Mouse (Mus musculus): Measurements from ENCODE around the gene Xaf1.
A peak's percentile ranks its signal among the peaks of the same experiment; 100 is the strongest.
"Not testable (repeated sequence)": the region's sequence is repeated elsewhere in the genome, so short reads cannot be mapped to it uniquely, and the experiment has no call there.

The Xaf1 gene

GRCm38 (mm10) chr11:72311355-72312001 lies 10.0 kb downstream of the Xaf1 start:
- no peak for DNase-seq

DNA sequence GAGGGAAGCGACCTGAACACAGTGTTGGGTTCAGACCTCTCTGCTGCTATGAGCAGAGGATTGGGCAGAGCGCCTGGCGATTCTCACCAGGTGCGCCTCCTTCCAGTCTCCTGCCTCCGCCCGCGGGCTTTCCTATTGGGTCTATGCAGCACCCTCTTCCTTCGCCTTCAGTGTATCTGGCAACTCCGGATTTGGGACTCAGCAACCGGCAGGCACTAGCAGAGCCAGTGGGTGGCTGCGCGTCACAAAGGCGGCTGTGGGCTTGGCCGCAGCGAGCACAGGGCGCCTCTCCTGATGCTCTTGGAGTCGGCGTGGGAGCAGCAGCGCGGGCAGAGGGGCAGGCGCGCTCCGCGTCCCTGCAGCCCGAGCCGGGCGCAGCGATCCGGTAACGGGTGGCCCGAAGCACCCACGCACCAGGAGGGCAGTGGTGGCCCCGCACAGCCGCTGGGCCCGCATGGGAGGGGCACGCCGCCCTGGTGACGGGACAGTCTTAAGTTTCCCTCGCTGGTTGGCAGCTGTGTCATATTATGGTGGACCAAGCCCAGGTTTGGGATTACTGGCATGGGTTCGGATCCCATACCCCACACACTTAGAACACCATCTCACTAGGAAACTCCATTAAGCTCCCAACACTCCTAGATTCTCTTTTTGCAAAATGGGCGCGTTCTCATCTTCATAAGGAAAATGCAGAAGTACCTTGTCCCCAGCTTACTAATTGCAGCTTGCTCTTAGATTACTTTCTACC lies 12.9 kb downstream of the Xaf1 start, which contains the start of gene Fbxo39:
Gene Fbxo39, plus strand, starts transcription at position 294 of the 745 bp plus-strand sequence.
- DNase-seq: peak; percentile 68

- DNase-seq: no peak
Observed at GRCm38 (mm10) chr11:72318026-72318425, 16.6 kb downstream of the Xaf1 start.

GRCm38 (mm10) chr11:72324431-72324830 lies 23.0 kb downstream of the Xaf1 start:
- no peak for DNase-seq

DNA sequence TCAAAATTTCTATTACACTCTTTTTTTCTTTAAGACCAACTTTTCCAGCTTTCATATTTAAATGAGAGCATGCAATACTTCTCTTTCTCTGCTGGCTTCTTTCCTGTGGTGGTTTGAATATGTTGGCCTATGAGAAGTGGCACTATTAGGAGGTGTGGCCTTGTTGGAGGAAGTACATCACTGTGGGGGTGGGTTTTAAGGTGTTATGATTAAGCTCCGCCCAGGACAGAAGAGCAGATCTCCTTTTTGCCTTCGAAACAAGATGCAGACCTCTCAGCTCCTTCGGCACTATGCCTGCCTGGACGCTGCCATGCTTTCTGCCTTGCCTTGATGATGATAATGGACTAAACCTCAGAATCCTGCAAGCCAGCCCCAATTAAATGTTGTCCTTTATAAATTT lies 24.3 kb downstream of the Xaf1 start:
- no peak for DNase-seq

- peak; percentile 51 for DNase-seq
Observed at GRCm38 (mm10) chr11:72332951-72333667, 31.7 kb downstream of the Xaf1 start.

- DNase-seq: no peak
Observed at GRCm38 (mm10) chr11:72334653-72335052, 33.2 kb downstream of the Xaf1 start.

DNA sequence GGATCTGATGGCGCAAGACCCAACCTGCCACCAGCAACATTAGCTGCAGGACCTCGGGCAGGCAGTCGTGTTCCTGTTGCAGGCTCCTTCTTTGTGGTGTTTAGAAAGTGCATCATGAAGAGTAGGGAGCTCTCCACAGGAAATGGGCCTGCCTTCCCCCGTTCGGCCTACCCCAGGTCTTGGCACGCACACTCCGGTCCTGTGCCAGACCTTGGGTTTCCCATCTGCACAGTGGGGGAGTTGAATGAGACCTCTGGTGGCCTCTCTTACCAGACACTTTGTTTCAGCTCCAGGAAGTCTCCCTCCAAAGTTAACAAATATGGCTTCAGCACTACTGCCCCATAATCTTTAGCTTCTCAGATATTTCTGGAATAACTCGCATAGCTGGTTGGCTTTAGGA lies 35.3 kb downstream of the Xaf1 start:
- no peak for DNase-seq

DNA sequence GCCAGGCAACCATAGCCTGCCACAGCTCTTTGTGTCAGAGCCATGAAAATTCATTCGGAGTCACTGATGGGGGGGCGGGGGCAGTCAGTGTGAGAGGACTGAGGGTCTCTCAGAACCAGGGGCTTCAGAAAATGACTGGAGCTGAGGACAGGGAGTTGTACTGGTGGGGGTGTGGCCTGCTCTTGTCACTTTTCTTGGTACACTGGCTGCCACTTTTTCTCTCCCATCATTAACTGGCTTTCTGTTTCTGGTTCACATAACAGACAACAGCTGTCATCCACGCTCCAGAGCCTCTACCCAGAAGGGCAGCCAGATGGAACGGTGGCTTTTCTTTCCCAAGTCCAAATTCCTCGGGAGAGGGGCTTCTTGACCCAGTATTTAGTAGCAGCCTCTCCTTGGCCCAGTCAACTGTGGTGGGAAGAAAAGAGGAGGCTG lies 37.0 kb downstream of the Xaf1 start:
- no peak for DNase-seq

DNA sequence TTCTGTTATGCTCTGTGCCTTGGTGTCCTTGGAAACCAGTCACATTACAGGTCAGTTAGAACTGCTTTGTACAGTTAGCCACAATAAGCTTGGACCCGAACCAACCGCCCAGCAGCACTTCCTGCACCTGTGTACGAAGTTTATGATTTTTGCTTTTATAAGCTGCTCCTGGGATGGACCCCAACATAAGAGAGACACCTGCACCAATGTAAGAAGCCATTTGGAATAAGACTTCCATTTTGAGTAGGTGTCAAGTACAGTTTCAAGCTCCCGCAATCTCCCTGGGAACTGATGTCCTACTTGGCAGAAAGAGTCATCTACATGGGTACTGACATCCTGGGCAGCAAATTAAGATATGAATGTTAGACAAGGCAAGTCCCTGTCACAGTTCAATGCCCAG lies 38.3 kb downstream of the Xaf1 start:
- no peak for DNase-seq

DNA sequence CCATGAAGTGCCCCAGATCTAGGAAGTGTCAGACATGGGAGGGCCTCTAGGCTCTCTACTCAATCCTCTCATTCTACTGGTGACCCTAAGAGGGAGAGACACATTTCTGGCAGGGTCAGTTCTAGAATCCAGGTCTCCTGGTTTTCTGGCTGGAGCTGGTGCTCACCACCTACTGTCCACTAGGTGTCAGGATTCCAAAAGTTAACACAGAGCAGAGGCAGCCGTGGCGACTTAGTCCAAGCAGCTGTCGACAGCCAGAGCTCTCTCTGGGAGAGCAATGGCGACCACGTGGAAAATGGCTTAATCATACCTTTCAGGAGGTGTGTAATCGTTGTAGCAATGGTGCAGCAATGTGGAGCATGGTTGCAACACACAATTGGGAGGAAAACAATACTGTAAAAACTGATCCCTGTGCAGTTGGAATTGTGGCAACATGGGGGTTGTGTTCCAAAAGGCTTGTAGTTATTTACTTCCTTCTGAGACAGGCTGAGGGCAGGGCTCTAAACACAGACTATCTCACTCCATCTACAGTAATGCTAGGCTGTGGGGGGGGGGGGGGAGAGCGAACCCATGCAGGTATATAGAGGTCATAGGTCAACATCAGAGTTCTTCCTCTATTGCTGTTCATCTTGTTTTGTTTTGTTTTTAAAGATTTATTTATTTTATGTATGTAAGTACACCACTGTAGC lies 41.3 kb downstream of the Xaf1 start:
- peak; percentile 59 for DNase-seq

- not testable (repeated sequence) for DNase-seq
Observed at GRCm38 (mm10) chr11:72343238-72343625, 41.8 kb downstream of the Xaf1 start.

DNA sequence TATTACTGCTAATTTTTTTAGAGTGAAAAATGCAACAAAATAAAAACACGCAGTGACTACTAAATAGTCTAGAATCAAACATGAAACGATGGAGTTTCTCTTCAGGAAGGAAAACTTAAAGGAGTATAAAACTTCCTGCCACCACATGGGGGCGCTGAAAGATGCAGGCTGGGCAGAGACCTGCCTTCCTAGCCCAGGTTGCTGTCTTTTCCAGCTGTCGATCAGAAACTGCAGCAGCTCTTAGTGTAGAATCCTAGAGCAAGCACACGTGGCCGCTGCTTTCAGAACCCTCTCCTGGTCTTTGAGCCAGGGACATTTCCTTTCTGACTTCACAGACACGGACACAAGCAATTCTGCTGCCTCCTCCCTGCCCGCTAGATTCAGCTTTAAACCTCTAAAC lies 42.5 kb downstream of the Xaf1 start:
- no peak for DNase-seq

DNA sequence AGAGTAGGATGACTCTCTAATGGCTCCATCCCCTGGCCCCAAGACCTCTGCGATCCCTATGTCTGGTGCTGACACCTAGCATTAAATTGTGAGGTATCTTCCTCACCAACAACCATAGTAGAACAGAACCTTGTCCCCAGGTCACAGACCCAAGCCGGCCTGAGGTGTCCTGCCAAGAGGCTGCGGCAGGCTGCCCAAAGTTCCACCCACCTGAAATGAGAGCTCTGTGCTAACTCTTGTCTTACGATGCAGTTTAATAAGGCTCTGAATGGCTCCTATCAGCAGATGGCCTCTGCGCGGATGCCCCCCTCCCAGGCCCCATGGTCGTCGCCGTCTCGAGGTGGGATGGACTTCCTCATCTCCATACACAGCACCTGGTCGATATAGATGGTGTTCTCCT lies 43.1 kb downstream of the Xaf1 start:
- no peak for DNase-seq

DNA sequence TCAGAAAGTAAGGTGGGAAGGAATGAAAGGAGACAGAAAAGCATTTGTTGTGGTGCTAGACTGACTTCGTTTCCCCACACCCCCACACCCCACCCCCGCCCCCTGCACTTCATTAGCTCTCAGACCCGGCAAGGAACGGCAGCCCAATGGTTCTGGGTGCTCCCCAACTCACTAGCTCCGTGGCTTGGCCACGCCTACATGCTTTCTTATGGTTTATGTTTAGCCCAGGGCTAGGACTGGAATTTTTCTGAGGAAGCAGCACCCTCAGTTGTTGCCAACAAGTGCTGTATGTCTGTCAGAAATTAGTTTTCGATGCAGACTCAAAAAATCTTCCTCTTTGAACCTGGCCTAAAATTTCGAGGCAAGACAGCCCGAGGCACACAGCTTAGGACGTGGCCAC lies 47.1 kb downstream of the Xaf1 start:
- DNase-seq: no peak

- DNase-seq: peak; percentile 31
Observed at GRCm38 (mm10) chr11:72349016-72349415, 47.6 kb downstream of the Xaf1 start.

DNA sequence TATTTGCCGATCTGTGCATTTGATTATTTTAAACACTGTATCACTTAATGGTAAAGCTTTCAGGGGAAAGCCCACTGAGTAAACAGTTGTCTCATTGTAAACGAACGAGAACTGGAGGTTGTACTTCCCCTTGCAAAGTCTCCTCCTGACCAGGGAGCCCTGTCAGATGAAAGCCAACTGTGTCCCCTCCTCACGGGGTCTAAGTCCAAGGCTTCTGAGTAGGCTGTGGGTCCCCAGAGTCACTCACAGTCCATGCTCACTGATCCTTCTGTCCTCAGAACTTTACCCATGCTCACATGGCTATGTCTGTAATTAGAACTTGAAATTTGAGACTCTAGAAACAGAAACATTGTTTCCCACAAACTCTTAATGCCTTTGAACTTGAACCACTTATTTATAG lies 48.2 kb downstream of the Xaf1 start:
- DNase-seq: no peak

- no peak for DNase-seq
Observed at GRCm38 (mm10) chr11:72352272-72352671, 50.8 kb downstream of the Xaf1 start.

GRCm38 (mm10) chr11:72353186-72353585 lies 51.8 kb downstream of the Xaf1 start:
- DNase-seq: no peak

- peak; percentile 31 for DNase-seq
Observed at GRCm38 (mm10) chr11:72354971-72355728, 53.7 kb downstream of the Xaf1 start.

DNA sequence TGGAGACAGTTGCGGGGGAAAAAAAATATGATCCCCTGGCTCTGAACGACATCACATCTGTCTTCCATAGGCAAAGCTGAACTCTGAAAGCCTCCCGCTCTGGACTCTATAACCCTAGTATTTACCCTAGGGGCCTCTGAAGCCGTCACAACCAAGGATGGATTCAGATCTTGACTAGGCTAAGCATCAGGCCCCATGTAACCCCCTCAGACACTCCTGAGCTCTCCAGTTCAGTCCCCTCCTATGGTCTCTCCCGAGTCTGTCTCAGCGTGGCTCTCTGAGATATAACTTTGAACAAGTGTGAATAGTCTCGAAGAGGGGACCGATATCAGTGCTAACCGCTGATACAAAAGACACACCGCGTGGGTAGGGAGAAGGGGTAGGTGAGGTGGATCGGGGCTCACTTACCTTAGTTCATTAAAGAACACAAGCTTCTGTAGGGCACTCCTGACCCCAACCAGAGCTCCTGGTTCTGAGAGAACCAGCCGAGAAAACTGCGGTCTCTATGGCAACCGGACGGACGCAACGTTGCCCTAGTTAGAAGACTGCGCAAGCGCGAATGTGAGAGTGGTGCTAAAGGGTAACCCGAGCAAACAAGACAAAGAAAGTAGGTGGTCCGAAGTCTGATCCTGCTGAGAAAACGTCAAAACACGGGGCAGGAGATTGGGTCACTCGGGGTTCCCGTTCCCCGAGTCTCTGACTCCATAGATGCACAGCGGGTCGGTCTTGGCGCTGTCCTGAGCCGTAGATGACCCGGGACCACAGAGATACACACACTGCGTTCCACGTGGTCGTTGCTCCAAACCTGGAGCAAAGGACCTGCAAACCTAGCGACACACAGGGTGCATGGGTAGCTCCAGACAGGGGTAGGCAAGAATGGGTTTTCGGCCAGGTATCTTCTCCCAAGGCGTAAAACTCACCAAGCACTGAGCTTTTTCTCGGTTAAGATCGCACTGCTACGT lies 60.2 kb downstream of the Xaf1 start:
- DNase-seq: peak; percentile 64
